ENCODE assay signal across 8 mouse cellular contexts in the genomic region with DNA sequence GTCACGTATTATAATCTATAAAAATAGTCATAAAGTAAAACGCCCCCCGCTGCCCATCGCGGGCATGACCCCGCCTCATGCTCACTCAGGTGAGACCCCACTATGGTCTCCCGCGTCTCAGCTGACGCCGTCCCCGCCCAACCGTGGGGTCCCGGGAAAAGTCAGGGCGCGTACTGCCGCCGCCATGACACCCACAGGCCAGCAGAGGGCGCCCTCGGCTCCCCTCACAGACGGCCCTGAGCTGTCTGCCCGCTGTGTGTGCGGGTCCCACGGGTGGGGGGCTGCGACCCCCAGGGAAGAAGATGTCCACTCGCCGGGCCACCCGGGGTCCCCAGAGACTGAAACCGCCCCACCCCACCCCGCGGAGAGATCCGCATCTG. TPM values are rescaled to one million over a fixed set of nuclear protein-coding genes. Genes with fewer than 3 reads are reported as not detected.
DNase-seq lines count a peak whose midpoint lies in the region; ATAC-seq lines count a peak whose summit lies in the region.

No protein-coding gene starts in this region.

- intact Hi-C loops in left cerebral cortex, postnatal 25 days (cut with DNase I), result loop anchor here (1.0 kb wide), 2 partner anchors 30 to 140 kb away; partner anchors contain the start of gene Scaf8

- no peaks in the 10 kb centered on the region for H3K4me1 ChIP-seq in hindbrain, embryonic 16.5 days (ENCODE audit: control insufficient read depth, insufficient read depth, low read depth, low read length)

- H3K9me3 ChIP-seq in hindbrain, embryonic 16.5 days (ENCODE audit: control insufficient read depth, low read length), result peaks cover 3% of the 10 kb centered on the region; the same call in 1 of the 2 replicates

- peak; percentile 20 for DNase-seq in WW6 (ENCODE audit: low read depth, low spot score)
- DNase-seq in cerebellum, postnatal 14 days, result peak; percentile 87 to 89
- DNase-seq in gastrocnemius, adult 18-20 months (ENCODE audit: low spot score), result peak; percentile 70
- peak; percentile 82 to 85 for DNase-seq in left cerebral cortex, postnatal 25 days (ENCODE audit: low spot score in 2 of 2)
- peak; percentile 78 for DNase-seq in mesoderm, embryonic 11.5 days (ENCODE audit: low read depth, low spot score)
- peak; percentile 46 for DNase-seq in skeletal muscle tissue, adult 2 months (ENCODE audit: low read depth, low spot score)
- peak; percentile 68 for DNase-seq in yolk sac, embryonic 10.5 days (ENCODE audit: low spot score)

- H3K4me2 ChIP-seq in hindbrain, embryonic 16.5 days (ENCODE audit: low read length), result peak overlapping the region; percentile 65

- H3K27ac ChIP-seq in hindbrain, embryonic 16.5 days (ENCODE audit: low read depth, low read length), result peak overlapping the region; percentile 94

- peak overlapping the region; percentile 68 for H3K9ac ChIP-seq in hindbrain, embryonic 16.5 days (ENCODE audit: low read depth, low read length)

- H3K4me3 ChIP-seq in hindbrain, embryonic 16.5 days (ENCODE audit: low read length), result peak overlapping the region; percentile 50

- ATAC-seq in hindbrain, embryonic 16.5 days, result peak; percentile 46

- no peaks in the 10 kb centered on the region for H3K27me3 ChIP-seq in hindbrain, embryonic 16.5 days (replicated peaks; ENCODE audit: control insufficient read depth, insufficient read depth, low read length)

- no peaks in the 10 kb centered on the region for H3K36me3 ChIP-seq in hindbrain, embryonic 16.5 days (ENCODE audit: control insufficient read depth, insufficient read depth, low read length)

- under 1% methylated on average over 20 of the region's 31 CpGs for WGBS in hindbrain, embryonic 16.5 days

RNA-seq across cellular contexts. Expression of gene Scaf8, which starts 30.2 kb away (rescaled TPM):
- total RNA-seq in gastrocnemius, adult 18-20 months (2021), result 10 to 100 TPM; 22.4 to 22.9 TPM
- 11.9 and 15.2 TPM in 2 replicates for polyA plus RNA-seq in hindbrain, embryonic 16.5 days (2015; fragmentation: Nextera tagmentation; extraction: Ambion mirVana)
- total RNA-seq in left cerebral cortex, postnatal 25 days (2021), result 10 to 100 TPM; 50.6 to 56.9 TPM

Comparison
In these comparisons a context has a peak if more than half of its experiments do, and no peak if none do; other contexts are left out.
1. Peak in every context shown above with its lines: DNase-seq, ATAC-seq, H3K4me3 ChIP-seq and H3K27ac ChIP-seq.
2. DNase-seq: peak in every context shown above with its lines; median percentile 88 in cerebellum, postnatal 14 days; 84 in left cerebral cortex, postnatal 25 days; 78 in mesoderm, embryonic 11.5 days; 70 in gastrocnemius, adult 18-20 months; 68 in yolk sac, embryonic 10.5 days; 46 in skeletal muscle tissue, adult 2 months; 20 in WW6.